Mouse (Mus musculus) liver, adult 2 months (tissue): Measurements from ENCODE around the gene 1600014C23Rik. TPM values are rescaled to one million over a fixed set of nuclear protein-coding genes. Genes with fewer than 3 reads are reported as not detected.

ENCODE experiments used
- DNase-seq: peaks from one replicate; pipeline ENCODE4 v3.0.0-alpha.2; 2011; ENCODE audit warnings: low read depth, low spot score; ENCODE audit errors: extremely low read depth
- H3K27ac ChIP-seq: fragments of 200-500 bp; replicated peaks from 2 replicates; pipeline ENCODE4 v1.5.1; 2012; ENCODE audit warnings: low read depth, mild to moderate bottlenecking, control low read depth, inconsistent platforms, low read length; ENCODE audit not compliant: insufficient read depth
- H3K27me3 ChIP-seq: fragments of 200-500 bp; 2 replicates; pipeline ENCODE4 v1.6.1; 2012; ENCODE audit warnings: mild to moderate bottlenecking, moderate library complexity, low read length, inconsistent platforms; ENCODE audit not compliant: control insufficient read depth, insufficient read depth
- H3K36me3 ChIP-seq: fragments of 200-500 bp; 2 replicates; pipeline ENCODE4 v1.6.1; 2012; ENCODE audit warnings: low read length, inconsistent platforms; ENCODE audit not compliant: control insufficient read depth, insufficient read depth
- H3K4me1 ChIP-seq: fragments of 200-500 bp; 2 replicates; pipeline ENCODE4 v1.6.1; 2011; ENCODE audit warnings: low read length; ENCODE audit not compliant: control insufficient read depth, insufficient read depth
- H3K4me3 ChIP-seq: fragments of 200-500 bp; 2 replicates; pipeline ENCODE4 v1.5.1; 2011; ENCODE audit warnings: low read depth, mild to moderate bottlenecking, control low read depth, low read length, moderate library complexity; ENCODE audit not compliant: insufficient read depth
- H3K79me2 ChIP-seq: fragments of 200-500 bp; 2 replicates; pipeline ENCODE4 v1.6.1; 2012; ENCODE audit warnings: inconsistent platforms, mild to moderate bottlenecking, low read length, moderate library complexity; ENCODE audit not compliant: control insufficient read depth, insufficient read depth
- H3K9ac ChIP-seq: fragments of 200-500 bp; 2 replicates; pipeline ENCODE4 v1.6.1; 2012; ENCODE audit warnings: low read depth, mild to moderate bottlenecking, control low read depth, inconsistent platforms, low read length
- CTCF ChIP-seq: fragments of 200-500 bp; IDR thresholded peaks from 2 replicates; pipeline ENCODE4 v1.5.1; 2011; ENCODE audit warnings: low read depth, low read length, control low read depth
- POLR2A ChIP-seq: fragments of 200-500 bp; IDR thresholded peaks from 2 replicates; pipeline ENCODE4 v1.6.1; 2011; ENCODE audit warnings: low read length, control low read depth; ENCODE audit not compliant: insufficient read depth; ENCODE audit errors: extremely low read depth
- WGBS: fragments of 180-500 bp; shearing (Covaris S2); methylation state at CpG from one replicate; pipeline ENCODE4 v1.1.7; 2018; 5-methylcytosine and 5-hydroxymethylcytosine counted together
- polyA plus RNA-seq: library from polyadenylated mRNA; depleted of rRNA; stranded (reverse); fragments of >200 nt; gene quantifications from 2 replicates; pipeline ENCODE4 v1.2.3, GENCODE M21; 2012
- total RNA-seq: library from RNA; depleted of rRNA; stranded (reverse); fragments of >200 nt; gene quantifications from 2 replicates; pipeline ENCODE4 v1.2.3, GENCODE M21; 2014

Gene 1600014C23Rik
- total and polyA plus RNA-seq, 2 experiments, result not detected

DNA sequence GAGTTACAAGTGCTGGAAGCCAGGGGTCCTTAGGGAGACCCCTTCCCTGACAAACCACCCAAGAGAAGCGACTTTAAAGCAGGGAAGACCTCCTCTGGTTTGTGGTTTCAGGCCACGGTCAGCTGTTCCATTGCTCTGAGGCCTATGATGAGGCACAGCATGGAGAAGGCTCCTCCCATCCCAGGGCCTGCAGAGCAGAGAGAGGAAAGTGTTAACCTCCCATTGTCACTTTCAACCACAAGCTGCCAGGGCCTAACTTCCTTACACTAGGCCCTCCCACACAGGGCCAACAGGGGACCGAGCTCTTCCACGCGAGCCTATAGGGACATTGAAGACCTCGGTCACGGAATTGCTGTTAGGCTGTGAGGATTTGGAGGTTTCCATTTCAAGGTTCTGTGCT lies 30.5 kb downstream of the 1600014C23Rik start:
- Histone ChIP-seq H3K27me3 (no peaks in the 10 kb centered on the region), H3K79me2 (no peaks in the 10 kb centered on the region)

DNA sequence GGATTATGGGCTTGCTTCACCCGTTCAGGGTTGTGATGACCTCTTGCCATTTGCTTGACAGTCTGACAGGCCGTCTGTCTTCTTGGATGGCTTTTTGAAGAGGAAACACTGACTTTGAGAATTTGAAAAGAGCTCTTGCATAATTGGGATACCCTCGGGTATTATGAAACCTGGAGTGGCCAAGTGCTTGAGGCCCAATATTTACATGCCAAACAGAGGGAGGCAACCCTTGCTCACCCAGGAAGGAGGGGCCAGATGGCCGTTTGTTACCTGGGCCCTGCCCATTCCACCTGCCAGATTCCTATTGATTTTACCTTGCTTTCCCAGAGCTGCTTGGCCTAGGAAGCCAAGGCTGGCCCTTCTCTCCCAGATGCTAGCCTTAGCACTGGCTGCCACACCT lies 31.4 kb downstream of the 1600014C23Rik start:
- Histone ChIP-seq H3K27me3 (no peaks in the 10 kb centered on the region), H3K79me2 (no peaks in the 10 kb centered on the region), H3K4me1 (peaks cover 41% of the 10 kb centered on the region), H3K27ac (peak overlapping the region; percentile 84), H3K4me3 (no peak overlapping the region), H3K9ac (peak overlapping the region; percentile 53; the same call in 1 of the 2 replicates), H3K36me3 (peaks cover 3% of the 10 kb centered on the region; the same call in 1 of the 2 replicates)
- TF ChIP-seq CTCF, result no peak
- no peak for TF ChIP-seq POLR2A
- WGBS, result 10% methylated on average over 4 of the region's 4 CpGs
- peak; percentile 98 for DNase-seq

More for the DNA sequence above, 30.5 kb downstream of the 1600014C23Rik start:
- peaks cover 2% of the 10 kb centered on the region; the same call in 1 of the 2 replicates for H3K36me3 ChIP-seq
- no peak for TF ChIP-seq CTCF
- TF ChIP-seq POLR2A, result no peak
- no peak overlapping the region for H3K4me3 ChIP-seq
- H3K27ac ChIP-seq, result no peak overlapping the region
- DNase-seq, result no peak
- 80% methylated on average over 7 of the region's 7 CpGs for WGBS
- H3K4me1 ChIP-seq, result peaks cover 45% of the 10 kb centered on the region
- no peak overlapping the region for H3K9ac ChIP-seq

DNA sequence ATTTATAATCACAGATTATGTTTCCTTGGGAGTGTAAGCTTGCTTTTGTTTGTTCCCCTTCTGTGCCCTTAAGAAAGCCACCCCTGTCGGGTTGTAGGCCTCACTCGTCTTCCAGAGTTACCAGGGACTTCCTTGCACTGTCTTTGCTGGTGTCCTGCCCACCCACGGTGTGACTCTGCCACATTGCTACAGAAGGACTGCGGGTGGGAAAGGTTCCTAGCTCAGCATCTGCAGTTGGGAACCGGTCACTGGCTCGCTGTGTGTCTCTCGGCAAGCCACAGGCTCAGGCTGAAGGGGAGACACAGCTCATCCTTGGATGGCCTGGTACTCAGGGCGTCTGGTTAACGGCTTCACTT lies 32.4 kb downstream of the 1600014C23Rik start:
- WGBS, result 52% methylated on average over 9 of the region's 9 CpGs
- no peak for DNase-seq
- peak overlapping the region; percentile 84 for H3K27ac ChIP-seq
- no peaks in the 10 kb centered on the region for H3K27me3 ChIP-seq
- H3K4me3 ChIP-seq, result no peak overlapping the region
- H3K36me3 ChIP-seq, result peaks cover 3% of the 10 kb centered on the region; the same call in 1 of the 2 replicates
- TF ChIP-seq CTCF, result no peak
- TF ChIP-seq POLR2A, result no peak
- H3K9ac ChIP-seq, result peak overlapping the region; percentile 53
- H3K79me2 ChIP-seq, result 0 out of 2 replicates have a peak, but pooled peaks cover 3% of the 10 kb centered on the region
- peaks cover 38% of the 10 kb centered on the region for H3K4me1 ChIP-seq

GRCm38 (mm10) chr17:45700496-45701235 lies 33.0 kb downstream of the 1600014C23Rik start:
- TF ChIP-seq POLR2A (no peak), CTCF (no peak)
- Histone ChIP-seq H3K9ac (peak overlapping the region; percentile 66), H3K4me3 (peak overlapping the region; percentile 50; the same call in 1 of the 2 replicates), H3K27me3 (no peaks in the 10 kb centered on the region), H3K27ac (peak overlapping the region; percentile 86), H3K79me2 (peaks cover 4% of the 10 kb centered on the region; the same call in 1 of the 2 replicates), H3K4me1 (peaks cover 34% of the 10 kb centered on the region), H3K36me3 (peaks cover 3% of the 10 kb centered on the region; the same call in 1 of the 2 replicates)
- peak; percentile 84 for DNase-seq
- 23% methylated on average over 9 of the region's 16 CpGs for WGBS

DNA sequence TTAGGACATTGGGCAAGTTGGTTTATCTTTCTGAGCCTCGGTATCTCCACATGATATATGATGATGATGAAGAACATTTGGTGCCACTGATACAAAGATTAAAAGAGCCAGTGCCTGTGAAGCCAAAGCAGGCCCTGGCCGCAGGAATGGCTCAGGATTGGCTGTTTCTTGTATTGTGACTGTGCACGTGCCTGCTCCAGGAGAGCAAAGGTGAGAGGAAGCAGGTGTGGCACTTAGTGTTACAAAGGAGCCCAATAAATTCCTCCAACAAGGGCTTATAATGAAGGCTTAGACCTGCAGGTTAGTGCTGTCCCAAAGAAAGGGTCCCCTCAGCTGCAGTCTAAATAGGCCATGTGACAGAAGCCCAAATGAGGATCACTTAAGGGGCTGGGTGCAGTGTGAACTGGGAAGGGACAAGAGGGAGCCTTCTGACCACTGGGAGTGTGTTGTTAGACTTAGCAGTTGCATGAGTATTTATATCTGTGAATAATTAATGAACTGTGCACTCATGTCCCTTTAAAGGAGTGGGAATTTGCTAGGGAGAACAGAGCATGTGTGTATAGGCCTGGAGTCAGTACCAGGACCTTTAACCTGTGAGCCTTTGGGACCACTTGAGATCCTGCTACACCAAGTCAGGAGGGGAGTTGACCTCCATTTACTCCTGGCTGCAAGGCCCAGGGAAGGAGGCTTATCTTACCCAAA lies 34.5 kb downstream of the 1600014C23Rik start:
- Histone ChIP-seq H3K9ac (peak overlapping the region; percentile 11; the same call in 1 of the 2 replicates), H3K4me1 (peaks cover 42% of the 10 kb centered on the region), H3K27me3 (no peaks in the 10 kb centered on the region), H3K79me2 (peaks cover 13% of the 10 kb centered on the region; the same call in 1 of the 2 replicates), H3K27ac (peak overlapping the region; percentile 86), H3K36me3 (peaks cover 3% of the 10 kb centered on the region; the same call in 1 of the 2 replicates), H3K4me3 (no peak overlapping the region)
- whole genome bisulfite sequencing, result 52% methylated on average over 3 of the region's 3 CpGs
- TF ChIP-seq POLR2A (no peak), CTCF (no peak)
- peak; percentile 66 for DNase-seq
